Mouse (Mus musculus) lung, adult 2 months (tissue): ENCODE data around the gene Fmo1.

Source experiments
- CTCF ChIP-seq: fragments of 200-500 bp; IDR thresholded peaks from 2 replicates; pipeline ENCODE4 v1.5.1; 2011; ENCODE audit warnings: mild to moderate bottlenecking, low read length, control low read depth; ENCODE audit not compliant: insufficient read depth
- POLR2A ChIP-seq: fragments of 200-500 bp; IDR thresholded peaks from 2 replicates; pipeline ENCODE4 v1.6.1; 2011; ENCODE audit warnings: low read depth, mild to moderate bottlenecking, control low read depth, low read length, borderline replicate concordance; ENCODE audit errors: extremely low read depth

DNA sequence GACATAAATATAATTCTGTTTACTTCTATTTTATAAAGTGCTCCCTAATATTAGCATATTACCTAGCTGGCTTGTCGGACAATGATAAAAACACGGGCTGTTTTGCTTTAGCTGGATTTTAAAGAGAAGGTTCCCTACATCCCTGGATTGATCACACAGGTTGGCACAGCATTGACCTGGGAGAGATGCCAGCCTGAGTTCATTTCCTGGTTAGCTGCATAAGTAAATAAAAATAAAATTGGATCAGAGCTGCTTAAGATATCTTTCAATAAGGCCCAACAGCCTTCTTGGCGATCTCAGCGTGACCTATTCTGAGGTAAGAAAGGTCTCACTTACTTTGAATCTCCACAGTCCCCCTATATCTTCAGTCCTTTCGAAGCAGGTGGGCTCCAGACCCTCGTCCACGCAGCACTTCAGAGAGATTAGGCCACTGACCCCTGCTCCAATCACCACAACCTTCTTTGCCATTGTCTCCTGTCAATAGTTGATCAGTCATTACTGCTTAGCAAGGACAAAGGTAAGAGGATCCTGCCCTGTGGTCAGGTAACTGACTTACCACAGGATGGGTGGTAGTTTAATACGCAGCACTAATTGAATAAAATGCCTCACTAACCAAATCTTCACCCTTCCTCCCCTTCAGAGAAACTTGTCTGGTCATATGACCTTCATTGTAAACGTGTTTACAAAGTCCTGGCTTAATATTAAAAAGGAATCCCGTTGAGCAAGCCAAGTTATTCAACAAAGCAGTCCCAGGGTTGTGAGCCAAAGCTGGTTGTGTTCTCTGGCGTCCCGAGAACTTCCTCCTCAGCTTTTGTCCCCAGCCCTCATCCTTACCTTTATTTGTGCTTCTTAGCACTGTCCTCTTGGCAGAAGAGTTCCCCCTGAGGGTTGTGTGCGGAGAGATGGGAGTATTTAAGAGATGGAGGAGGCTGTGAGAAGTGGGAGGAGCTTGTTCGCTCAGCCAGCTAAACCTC, 31.7 kb upstream of the Fmo1 start, which contains the start of gene Fmo2:
- TF ChIP-seq CTCF = no peak
- peak; percentile 64; the same call in 1 of the 2 replicates for TF ChIP-seq POLR2A
